Mouse (Mus musculus) thymus, adult 2 months (tissue): ENCODE data around the gene Zfyve19.

Experiments used
- CTCF ChIP-seq: fragments of 200-500 bp; IDR thresholded peaks from 2 replicates; pipeline ENCODE4 v1.5.1; 2012; ENCODE audit warnings: mild to moderate bottlenecking, control low read depth, low read length, moderate library complexity, borderline replicate concordance; ENCODE audit not compliant: control insufficient read depth, poor library complexity, insufficient read depth; ENCODE audit errors: extremely low read depth
- POLR2A ChIP-seq: fragments of 200-500 bp; IDR thresholded peaks from 2 replicates; pipeline ENCODE4 v1.6.1; 2012; ENCODE audit warnings: mild to moderate bottlenecking, low read length, control low read depth, moderate library complexity; ENCODE audit not compliant: control insufficient read depth, poor library complexity, insufficient read depth; ENCODE audit errors: extremely low read depth

- no peak for TF ChIP-seq CTCF
- TF ChIP-seq POLR2A, result no peak
Measured at GRCm38 (mm10) chr2:119237210-119237870, 28.9 kb downstream of the Zfyve19 start, which contains the start of gene Spint1.
